Mouse (Mus musculus) heart, adult 2 months (tissue): ENCODE data around the gene 1700030K09Rik. TPM values are rescaled to one million over a fixed set of nuclear protein-coding genes. Genes with fewer than 3 reads are reported as not detected.

Source experiments
- DNase-seq, 2 experiments: peaks; one replicate each; pipeline ENCODE4 v3.0.0; 2021
- H3K27ac ChIP-seq: fragments of 200-600 bp; 2 replicates; pipeline ENCODE4 v1.8.1; 2022
- H3K27me3 ChIP-seq: fragments of 200-500 bp; 2 replicates; pipeline ENCODE4 v1.6.1; 2012; ENCODE audit warnings: mild to moderate bottlenecking, low read length, inconsistent platforms, mixed read lengths; ENCODE audit not compliant: control insufficient read depth, insufficient read depth
- H3K36me3 ChIP-seq: fragments of 200-500 bp; 2 replicates; pipeline ENCODE4 v1.6.1; 2012; ENCODE audit warnings: low read length, inconsistent platforms; ENCODE audit not compliant: control insufficient read depth, insufficient read depth
- H3K4me1 ChIP-seq: fragments of 200-500 bp; 2 replicates; pipeline ENCODE4 v1.6.1; 2011; ENCODE audit warnings: low read length; ENCODE audit not compliant: control insufficient read depth, insufficient read depth
- H3K4me3 ChIP-seq: fragments of 200-600 bp; 2 replicates; pipeline ENCODE4 v1.8.1; 2022
- H3K79me2 ChIP-seq: fragments of 200-500 bp; replicated peaks from 2 replicates; pipeline ENCODE4 v1.6.1; 2012; ENCODE audit warnings: mild to moderate bottlenecking, inconsistent platforms, low read length, moderate library complexity, mixed read lengths; ENCODE audit not compliant: control insufficient read depth, insufficient read depth
- H3K9ac ChIP-seq: fragments of 200-500 bp; 2 replicates; pipeline ENCODE4 v1.6.1; 2012; ENCODE audit warnings: low read depth, mild to moderate bottlenecking, control low read depth, inconsistent platforms, low read length, mixed read lengths
- CTCF ChIP-seq: fragments of 200-600 bp; IDR thresholded peaks from 2 replicates; pipeline ENCODE4 v1.8.1; 2022; ENCODE audit warnings: antibody characterized with exemption, mild to moderate bottlenecking, moderate library complexity
- EP300 ChIP-seq: fragments of 200-500 bp; IDR thresholded peaks from 2 replicates; pipeline ENCODE4 v1.6.1; 2011; ENCODE audit warnings: low read depth, low read length, control low read depth; ENCODE audit not compliant: insufficient read depth
- POLR2A ChIP-seq: fragments of 200-500 bp; IDR thresholded peaks from 2 replicates; pipeline ENCODE4 v1.6.1; 2011; ENCODE audit warnings: mild to moderate bottlenecking, low read depth, low read length, control low read depth; ENCODE audit not compliant: insufficient read depth
- WGBS: fragments of 180-500 bp; shearing (Covaris S2); methylation state at CpG from one replicate; pipeline ENCODE4 v1.1.7; 2018; 5-methylcytosine and 5-hydroxymethylcytosine counted together
- intact Hi-C: fragments of 180-260 bp; cut with DNase I; formaldehyde crosslinking; loops from one replicate; pipeline ENCODE4 v1.15.1; 2025
- polyA plus RNA-seq: library from polyadenylated mRNA; depleted of rRNA; stranded (reverse); fragments of >200 nt; gene quantifications from 2 replicates; pipeline ENCODE4 v1.2.3, GENCODE M21; 2012
- total RNA-seq, 2 experiments: library from RNA; stranded (reverse); gene quantifications; 2 replicates each; pipeline ENCODE4 v1.2.3; 2021

Gene 1700030K09Rik
- total and polyA plus RNA-seq, 3 experiments: 4.0 to 5.0 (median 4.7) TPM

DNA sequence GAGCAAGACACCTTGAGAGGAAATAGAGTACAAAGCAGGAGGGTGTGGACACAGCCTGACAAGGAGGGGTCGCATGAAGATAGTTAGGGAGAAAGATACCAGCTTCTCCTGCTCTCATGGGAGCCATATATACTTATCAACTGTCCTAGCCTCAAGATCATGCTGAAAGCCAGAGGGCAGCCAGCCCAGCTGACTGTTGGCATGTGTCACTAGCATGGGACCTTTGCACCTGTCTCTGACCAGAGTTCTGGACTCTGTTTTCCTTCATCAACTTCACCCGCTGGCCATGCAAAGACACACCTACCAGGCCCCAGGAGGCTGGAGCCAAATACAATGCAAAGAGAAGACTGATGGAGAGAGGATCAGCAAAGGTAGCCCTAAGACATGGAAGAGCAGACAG, 25.6 kb downstream of the 1700030K09Rik start:
- WGBS: 68% methylated on average over 2 of the region's 2 CpGs
- no peak for TF ChIP-seq CTCF
- TF ChIP-seq EP300: no peak
- no peak for TF ChIP-seq POLR2A
- Histone ChIP-seq H3K4me1 (peaks cover 2% of the 10 kb centered on the region; the same call in 1 of the 2 replicates), H3K4me3 (no peak overlapping the region), H3K27me3 (no peaks in the 10 kb centered on the region), H3K27ac (no peak overlapping the region), H3K79me2 (no peaks in the 10 kb centered on the region), H3K9ac (no peak overlapping the region), H3K36me3 (peaks cover 4% of the 10 kb centered on the region)
- no peak for DNase-seq
- intact Hi-C loops: no loop called here

DNA sequence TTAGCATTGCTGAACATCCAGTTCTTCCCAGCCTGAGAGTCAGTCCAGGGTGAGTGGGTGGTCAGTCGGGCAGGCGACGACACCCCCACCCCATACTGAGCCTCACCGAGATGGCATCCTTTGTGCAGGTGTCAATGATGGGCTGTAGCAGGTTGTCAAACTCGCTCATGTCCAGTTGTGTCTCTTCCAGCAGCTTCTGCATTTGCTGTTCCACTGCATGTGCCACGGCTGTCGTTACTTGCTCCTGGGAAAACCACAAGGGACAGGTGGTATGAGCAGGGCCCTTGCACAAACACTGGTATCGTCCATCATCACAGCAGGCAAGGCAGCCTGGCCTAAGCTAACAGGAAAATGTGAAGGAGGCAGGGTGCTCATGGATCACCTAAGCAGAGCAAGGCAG, 26.3 kb downstream of the 1700030K09Rik start:
- peaks cover 4% of the 10 kb centered on the region for H3K36me3 ChIP-seq

DNA sequence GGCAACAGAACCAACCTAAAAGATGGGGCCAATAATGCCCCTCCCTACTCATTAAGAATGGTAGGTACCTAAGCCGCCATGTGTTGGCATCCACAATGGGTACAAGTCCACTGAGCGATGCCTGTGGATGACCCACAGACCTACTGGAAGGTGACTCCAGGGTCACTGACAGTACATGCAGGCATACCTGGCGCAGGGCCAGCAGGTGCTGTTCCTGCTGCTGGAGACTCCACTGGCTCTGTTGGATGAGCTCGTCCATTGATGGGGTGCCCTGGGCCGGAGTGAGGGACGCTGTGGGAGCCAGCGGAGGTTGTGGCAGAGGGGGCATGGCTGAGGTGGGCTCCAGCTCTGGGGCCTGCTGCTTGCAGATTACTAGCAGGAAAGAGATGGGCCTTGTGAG, 27.0 kb downstream of the 1700030K09Rik start:
- no peak overlapping the region for H3K27ac ChIP-seq
- H3K9ac ChIP-seq: no peak overlapping the region
- intact Hi-C loops: loop anchor here (10.0 kb wide), 1 partner anchor 254 kb away; the partner anchor contains the start of gene Sin3b
- no peaks in the 10 kb centered on the region for H3K79me2 ChIP-seq
- H3K4me3 ChIP-seq: no peak overlapping the region
- peaks cover 4% of the 10 kb centered on the region for H3K36me3 ChIP-seq
- no peaks in the 10 kb centered on the region for H3K27me3 ChIP-seq
- DNase-seq: no peak
- peaks cover 3% of the 10 kb centered on the region for H3K4me1 ChIP-seq
- 87% methylated on average over 7 of the region's 7 CpGs for WGBS
- no peak for TF ChIP-seq CTCF
- no peak for TF ChIP-seq EP300
- TF ChIP-seq POLR2A: no peak

More for the DNA sequence above, 26.3 kb downstream of the 1700030K09Rik start:
- no peak overlapping the region for H3K4me3 ChIP-seq
- no peak for DNase-seq
- 92% methylated on average over 8 of the region's 8 CpGs for WGBS
- no peaks in the 10 kb centered on the region for H3K79me2 ChIP-seq
- no peak for TF ChIP-seq POLR2A
- no peak for TF ChIP-seq EP300
- TF ChIP-seq CTCF: no peak
- H3K4me1 ChIP-seq: peaks cover 2% of the 10 kb centered on the region; the same call in 1 of the 2 replicates
- intact Hi-C loops: loop anchor here (10.0 kb wide), 1 partner anchor 255 kb away; the partner anchor contains the start of gene Sin3b
- H3K27ac ChIP-seq: no peak overlapping the region
- no peaks in the 10 kb centered on the region for H3K27me3 ChIP-seq
- no peak overlapping the region for H3K9ac ChIP-seq

DNA sequence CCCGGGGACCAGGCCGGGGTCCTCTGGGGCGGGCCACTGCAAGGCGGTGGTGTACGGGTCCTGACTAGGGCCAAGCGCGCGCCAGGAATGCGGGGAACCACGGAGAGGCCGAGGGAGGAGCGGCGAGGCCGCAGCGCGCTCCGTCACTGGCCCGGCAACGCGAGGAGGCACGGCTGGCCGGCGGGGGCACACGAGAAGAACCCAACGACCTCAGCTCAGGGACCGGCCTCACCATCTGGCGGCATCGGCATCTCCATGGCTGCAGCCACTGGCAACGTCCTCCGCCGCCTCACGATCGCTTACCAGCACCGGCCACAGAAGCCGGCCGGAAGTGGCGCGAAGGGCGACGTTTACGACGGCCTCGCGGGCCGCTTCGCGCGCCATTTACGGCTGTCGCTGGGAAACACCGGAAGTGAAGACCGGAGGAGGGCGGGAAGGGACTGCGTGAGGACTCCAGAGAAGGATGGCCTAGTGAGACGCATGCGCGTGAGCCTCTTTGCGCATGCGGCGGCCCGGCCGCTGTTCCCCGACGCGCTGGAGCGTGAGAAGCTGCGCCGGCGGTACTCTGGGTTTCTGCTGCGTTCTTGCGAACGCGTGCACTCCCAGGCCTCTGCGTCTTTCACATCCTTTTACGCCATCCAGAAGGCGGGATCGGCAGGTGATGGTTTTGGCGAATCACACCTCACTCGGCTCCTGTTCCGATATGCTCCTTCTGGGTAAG, 31.3 kb downstream of the 1700030K09Rik start, which contains the start of gene Cherp:
Gene Cherp, minus strand, starts transcription at position 401 of the 721 bp plus-strand sequence.
- under 1% methylated on average over 80 of the region's 80 CpGs for WGBS
- intact Hi-C loops: loop anchor here (5.0 to 10.0 kb wide), 2 partner anchors 72 to 250 kb away; partner anchors contain the start of genes Med26 and Sin3b
- no peak for TF ChIP-seq CTCF
- peak; percentile 78 for TF ChIP-seq EP300
- TF ChIP-seq POLR2A: peak; percentile 90
- peaks cover 10% of the 10 kb centered on the region for H3K4me1 ChIP-seq
- peaks cover 7% of the 10 kb centered on the region for H3K36me3 ChIP-seq
- H3K9ac ChIP-seq: peak within 1 kb of the TSS; percentile 96
- H3K4me3 ChIP-seq: peak within 1 kb of the TSS; percentile 90
- DNase-seq: peak; percentile 97 to 99
- no peaks in the 10 kb centered on the region for H3K27me3 ChIP-seq
- H3K27ac ChIP-seq: peak within 1 kb of the TSS; percentile 93
- H3K79me2 ChIP-seq: no peaks in the 10 kb centered on the region; the same call in 1 of the 2 replicates

DNA sequence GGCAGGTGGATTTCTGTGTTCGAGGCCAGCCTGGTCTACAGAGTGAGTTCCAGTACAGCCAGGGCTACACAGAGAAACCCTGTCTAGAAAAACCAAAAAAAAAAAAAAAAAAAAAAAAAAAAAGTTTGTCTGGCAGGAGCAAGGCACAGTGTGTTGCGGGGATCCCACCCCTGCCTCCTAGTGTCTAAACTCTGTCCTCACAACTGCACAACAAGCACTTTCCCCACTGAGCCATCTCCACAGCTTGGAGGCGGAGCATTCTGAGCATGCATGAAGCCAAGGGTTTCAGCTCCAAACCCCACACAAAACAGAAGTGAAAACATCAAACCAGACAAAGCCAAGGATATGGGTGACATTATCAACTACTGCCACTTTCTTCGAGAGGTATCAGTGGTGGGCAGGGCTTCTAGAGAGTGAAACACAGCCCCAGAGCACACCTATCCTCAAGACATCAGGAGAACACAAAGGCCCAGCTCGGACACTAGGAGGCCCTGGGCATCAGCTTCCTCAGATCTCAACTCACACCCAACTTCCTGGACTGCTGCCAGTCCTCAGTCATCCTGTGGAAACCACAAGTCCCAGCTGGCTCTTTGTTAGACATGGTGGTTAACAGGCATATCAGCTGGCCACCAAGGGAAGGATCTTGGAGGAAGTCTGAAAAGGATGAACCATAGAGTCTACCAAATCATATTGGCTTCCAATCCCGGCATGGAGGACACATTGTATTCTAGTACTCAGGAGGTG, 41.9 kb downstream of the 1700030K09Rik start:
- Histone ChIP-seq H3K9ac (no peak overlapping the region), H3K79me2 (no peaks in the 10 kb centered on the region; the same call in 1 of the 2 replicates), H3K27me3 (no peaks in the 10 kb centered on the region), H3K27ac (no peak overlapping the region), H3K4me1 (peaks cover 1% of the 10 kb centered on the region; the same call in 1 of the 2 replicates), H3K4me3 (no peak overlapping the region), H3K36me3 (no peaks in the 10 kb centered on the region)
- WGBS: 61% methylated on average over 6 of the region's 6 CpGs
- intact Hi-C loops: loop anchor here (5.0 kb wide), 1 partner anchor 43 kb away; the partner anchor contains the start of genes 1700030K09Rik and Calr3
- DNase-seq: peak; percentile 50 to 68
- TF ChIP-seq POLR2A (no peak), CTCF (no peak), EP300 (no peak)
